Mouse (Mus musculus): ENCODE results near the gene Gm20388.
A peak's percentile ranks its signal among the peaks of the same experiment; 100 is the strongest.

Gene Gm20388

DNA sequence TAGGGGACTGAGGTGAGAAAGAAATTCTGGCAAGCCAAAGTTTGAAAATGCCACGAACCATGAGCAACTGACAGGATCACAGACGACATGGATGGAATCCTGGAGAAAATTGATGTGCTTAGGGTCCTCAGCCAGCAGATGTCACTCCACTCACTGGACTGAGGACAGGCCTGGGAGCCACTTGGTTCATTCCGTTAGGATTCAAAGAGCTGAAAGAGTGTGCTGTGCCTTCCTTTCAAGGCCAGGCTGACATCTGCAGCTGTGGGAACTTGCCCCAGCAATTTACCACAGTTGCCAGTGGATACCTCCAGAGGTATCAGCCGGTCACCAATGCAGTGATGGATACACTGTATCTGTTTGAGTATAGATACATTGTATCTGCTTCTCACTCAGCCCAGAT lies 3854.0 kb downstream of the Gm20388 start:
- DNase-seq (ENCODE audit: extremely low spot score, low spot score), result no peak

DNA sequence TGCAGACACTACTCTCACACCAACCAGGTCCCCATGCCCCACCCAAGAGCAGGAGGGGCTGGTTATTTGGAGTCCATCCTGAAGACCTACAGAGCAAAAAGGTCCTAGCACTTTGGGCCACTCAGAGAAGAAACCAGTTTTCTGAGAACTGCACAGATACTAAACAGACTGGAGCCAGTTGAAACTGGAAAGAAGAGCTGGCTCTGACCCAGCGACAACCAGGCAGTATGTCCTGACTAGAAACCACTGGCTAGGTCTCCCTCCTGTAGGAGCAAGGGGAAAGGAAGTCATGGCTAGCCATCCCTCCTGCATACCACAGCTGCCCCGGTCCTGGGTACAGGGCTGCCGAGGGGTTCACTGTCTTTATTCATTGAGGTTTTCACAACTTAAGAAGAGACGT lies 3855.9 kb downstream of the Gm20388 start:
- no peak for DNase-seq (ENCODE audit: extremely low spot score, low spot score)

DNA sequence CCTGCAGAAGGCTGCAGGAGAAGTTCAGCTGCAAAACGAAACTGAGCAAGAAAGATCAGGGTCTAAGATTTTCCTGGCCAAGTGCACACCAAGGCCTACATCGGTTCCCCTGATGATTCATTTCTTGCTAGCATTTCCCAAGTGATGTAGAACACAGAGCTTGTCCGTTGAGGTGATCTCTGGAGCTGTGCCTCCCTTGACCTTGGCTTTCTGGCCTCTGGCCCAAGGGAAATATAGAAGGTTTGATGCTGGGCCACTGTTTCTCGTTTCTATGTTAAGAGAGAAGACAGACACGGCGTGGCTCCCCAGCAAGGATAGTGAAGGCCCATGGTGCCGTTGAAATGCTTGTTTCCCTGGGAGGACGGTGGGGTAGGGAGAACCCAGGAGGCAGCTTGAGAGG lies 3857.2 kb downstream of the Gm20388 start:
- DNase-seq (ENCODE audit: extremely low spot score, low spot score), result no peak

GRCm38 (mm10) chr8:123768492-123769356 lies 3858.1 kb downstream of the Gm20388 start:
- peak; percentile 54 for DNase-seq (ENCODE audit: extremely low spot score, low spot score)

- no peak for DNase-seq (ENCODE audit: extremely low spot score, low spot score)
These were observed 3862.8 kb downstream of the Gm20388 start for GRCm38 (mm10) chr8:123773468-123773867.

- DNase-seq (ENCODE audit: extremely low spot score, low spot score), result no peak
These were observed 3863.8 kb downstream of the Gm20388 start for GRCm38 (mm10) chr8:123774491-123774890.

- DNase-seq (ENCODE audit: extremely low spot score, low spot score), result no peak
These were observed 3866.7 kb downstream of the Gm20388 start for GRCm38 (mm10) chr8:123777319-123777718.

DNA sequence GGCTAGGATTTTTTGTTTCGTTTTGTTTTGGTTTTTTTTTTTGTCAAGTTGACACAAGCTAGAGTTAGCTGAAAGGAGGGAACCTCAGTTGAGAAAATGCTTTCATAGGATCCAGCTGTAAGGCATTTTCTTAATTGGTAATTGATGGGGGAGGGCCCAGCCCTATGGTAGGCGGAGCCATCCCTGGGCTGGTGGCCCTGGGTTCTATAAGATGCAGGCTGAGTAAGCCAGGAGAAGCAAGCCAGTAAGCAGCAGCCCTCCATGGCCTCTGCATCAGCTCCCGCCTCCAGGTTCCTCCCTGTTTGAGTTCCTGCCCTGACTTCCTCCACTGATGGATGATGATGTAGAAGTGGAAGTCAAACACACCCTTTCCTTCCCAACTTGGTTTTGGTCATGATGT lies 3869.8 kb downstream of the Gm20388 start:
- no peak for DNase-seq (ENCODE audit: extremely low spot score, low spot score)

DNA sequence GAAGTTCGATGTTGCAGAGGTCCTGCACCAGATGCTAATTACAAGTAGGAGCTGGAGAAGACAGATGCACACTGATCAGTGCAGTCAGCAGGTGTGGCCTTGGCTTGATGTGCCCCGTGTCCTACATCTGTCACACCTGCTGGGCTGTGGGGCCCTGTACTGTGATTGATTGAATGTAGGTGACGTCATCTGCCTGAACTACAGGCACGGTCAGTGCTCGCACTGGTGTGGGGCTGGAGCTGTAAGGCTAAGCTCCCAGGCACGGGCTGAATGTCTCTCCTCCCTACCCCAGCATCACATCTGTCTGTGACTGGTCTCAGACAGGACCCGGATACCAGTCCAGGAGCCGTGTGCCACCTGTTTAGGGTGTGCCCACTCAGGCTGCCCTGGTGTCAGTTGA lies 3870.6 kb downstream of the Gm20388 start:
- peak; percentile 38 for DNase-seq (ENCODE audit: extremely low spot score, low spot score)

DNA sequence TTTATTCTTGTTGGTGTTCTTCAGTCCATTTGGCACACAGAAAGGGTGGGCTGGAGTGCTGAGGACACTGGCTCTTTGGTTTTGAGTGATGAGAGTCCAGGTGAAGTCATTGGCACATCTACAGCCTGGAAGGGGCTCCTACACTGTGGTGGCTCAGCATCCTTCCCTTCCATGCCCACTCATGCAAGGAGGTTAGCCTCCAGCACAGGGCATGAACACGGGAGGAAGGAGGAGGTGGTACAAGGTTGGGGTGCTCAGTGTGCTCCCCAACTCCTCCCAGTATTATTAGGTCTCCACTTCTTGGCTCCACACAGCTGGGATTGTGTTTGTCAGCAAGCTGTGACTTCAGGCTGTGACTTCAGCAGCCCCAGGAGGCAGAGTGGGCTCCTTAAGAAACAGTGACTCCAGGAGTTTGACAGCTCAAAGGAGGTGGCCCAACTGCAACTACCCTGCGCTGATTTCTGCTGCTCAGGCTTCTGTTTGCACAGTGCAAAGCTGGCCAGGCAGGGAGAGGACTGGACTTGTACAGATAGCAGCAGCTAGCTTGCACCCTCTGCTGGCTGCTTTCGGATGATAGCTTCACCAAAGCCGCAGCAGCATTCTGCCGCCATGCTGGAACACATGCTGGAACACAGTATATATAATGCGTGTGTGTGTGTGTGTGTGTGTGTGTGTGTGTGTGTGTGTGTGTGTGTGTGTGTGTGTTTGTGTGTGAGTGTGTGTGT lies 3873.0 kb downstream of the Gm20388 start:
- peak; percentile 78 for DNase-seq (ENCODE audit: extremely low spot score, low spot score)

- no peak for DNase-seq (ENCODE audit: extremely low spot score, low spot score)
These were observed 3875.5 kb downstream of the Gm20388 start for GRCm38 (mm10) chr8:123786166-123786565.

- DNase-seq (ENCODE audit: extremely low spot score, low spot score), result no peak
These were observed 3876.0 kb downstream of the Gm20388 start for GRCm38 (mm10) chr8:123786644-123787043.

DNA sequence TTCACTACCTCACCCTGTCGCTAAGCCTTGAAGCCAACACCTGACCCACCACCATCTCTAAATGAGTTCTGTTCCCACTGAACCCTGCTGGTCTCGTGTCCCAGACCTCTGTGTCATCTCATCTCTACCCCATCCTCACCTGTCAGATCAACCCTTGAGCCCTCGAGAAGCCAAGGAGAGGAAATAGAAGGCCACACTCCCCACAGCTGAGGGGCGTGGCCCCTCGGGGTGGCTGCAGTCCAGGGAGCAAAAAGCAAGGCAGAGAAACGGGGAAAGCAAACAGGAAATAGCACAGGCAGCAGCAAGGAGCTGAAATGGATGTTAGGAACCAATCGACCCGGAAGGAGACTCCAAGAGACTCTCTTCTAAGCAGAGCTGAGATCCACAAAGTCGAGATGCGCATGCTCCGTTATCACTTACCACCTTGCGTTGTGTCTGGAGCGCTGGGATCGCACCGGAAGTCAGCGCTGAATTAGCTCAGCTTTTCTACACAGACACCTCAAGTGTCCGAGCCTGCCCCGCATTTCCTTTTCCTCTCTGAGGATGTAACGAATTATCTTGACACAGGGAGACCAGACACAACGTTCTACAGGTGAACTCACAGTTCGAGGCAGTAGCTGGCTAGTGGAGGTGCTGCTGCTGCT lies 3876.7 kb downstream of the Gm20388 start:
- DNase-seq (ENCODE audit: extremely low spot score, low spot score), result no peak

DNA sequence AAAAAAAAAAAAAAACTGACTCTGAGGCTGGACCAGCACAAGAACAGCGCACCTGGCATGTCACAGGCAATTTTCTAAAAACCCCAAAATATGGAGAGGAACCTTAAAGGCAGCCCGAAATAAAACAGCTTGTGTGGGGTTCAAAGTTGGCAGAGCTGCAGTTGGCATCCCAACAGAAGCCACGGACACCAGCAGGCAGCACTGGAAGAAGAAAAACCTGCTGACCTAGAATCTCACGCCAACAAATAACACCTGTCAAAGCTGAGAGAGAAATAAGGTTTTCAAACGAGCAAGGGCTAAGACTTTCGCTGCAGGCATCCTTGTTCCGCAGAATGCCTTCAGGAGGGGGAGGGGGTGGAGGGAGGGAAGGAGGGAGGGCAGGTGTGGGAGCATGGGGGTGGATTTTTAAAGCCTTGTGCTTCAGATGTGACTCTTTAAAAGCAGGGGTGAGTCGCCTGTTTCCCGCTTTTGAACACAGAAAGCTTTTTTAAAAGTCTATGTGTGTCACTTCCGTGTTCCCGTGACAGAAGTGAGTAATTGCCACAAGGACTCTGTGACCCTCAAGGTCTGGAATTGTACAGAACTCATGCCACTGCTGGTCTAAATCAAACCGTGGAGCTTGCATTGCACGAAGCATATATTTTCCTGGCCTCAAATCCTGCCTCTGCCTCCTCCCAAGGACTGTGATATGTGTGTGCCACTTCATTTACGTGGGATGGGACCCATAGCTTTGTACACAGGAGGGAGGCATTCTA lies 3878.0 kb downstream of the Gm20388 start:
- DNase-seq (ENCODE audit: extremely low spot score, low spot score), result no peak

GRCm38 (mm10) chr8:123789461-123789860 lies 3878.8 kb downstream of the Gm20388 start:
- DNase-seq (ENCODE audit: extremely low spot score, low spot score), result no peak

DNA sequence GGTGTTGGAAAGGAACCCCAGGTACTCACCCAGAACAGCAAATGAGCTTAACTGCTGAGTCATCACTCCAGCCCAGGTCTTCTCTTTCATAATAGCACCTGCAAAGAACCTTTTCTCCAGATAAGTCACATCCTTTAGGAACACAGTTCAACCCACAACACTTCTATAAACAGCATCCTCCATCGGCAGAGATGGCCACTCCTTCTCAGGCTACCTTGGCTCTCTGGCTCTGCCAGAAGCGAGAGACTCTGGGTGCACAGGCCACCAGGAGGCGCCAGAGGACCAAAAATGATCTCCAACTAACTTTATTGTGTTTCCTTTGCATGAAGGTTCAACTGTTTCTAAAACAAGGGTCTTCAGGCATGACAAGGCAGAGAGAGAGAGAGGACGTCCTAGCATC lies 3879.3 kb downstream of the Gm20388 start:
- DNase-seq (ENCODE audit: extremely low spot score, low spot score), result peak; percentile 96

DNA sequence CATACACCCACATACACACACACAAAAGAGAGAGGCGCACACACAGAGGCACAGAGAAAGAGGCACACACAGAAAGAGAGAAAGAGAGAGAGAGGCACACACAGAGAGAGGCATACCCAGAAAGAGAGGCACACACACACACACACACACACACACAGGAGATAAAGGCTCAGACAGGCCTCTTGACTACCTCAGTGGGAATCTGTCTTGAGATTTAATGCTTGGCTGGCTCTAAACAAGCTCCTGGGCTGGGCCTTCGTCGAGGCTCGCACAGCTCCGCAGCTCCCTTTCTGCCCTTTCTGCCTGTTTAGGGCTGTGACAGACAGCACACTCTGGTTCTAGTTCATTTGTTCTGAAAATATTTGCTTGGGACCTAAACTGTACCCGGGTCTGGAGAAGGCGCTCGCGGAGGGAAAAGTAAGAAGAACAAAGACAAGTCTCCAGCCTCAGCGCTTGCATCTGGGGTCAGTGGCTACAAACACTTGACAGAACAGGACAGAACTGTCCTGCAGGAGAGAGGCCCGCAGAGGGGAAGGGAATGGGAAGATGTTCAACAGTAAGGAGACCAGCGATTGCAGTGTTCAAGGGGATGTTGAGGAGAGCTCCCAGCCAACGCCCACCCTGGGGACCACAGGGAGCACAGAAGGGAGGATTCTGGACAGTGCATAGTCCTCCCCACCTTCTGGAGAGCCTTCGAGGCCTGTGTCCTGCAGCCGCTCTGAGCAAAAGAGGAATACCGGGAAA lies 3880.6 kb downstream of the Gm20388 start:
- peak; percentile 43 for DNase-seq (ENCODE audit: extremely low spot score, low spot score)

- no peak for DNase-seq (ENCODE audit: extremely low spot score, low spot score)
These were observed 3881.2 kb downstream of the Gm20388 start for GRCm38 (mm10) chr8:123791845-123792225.

- DNase-seq (ENCODE audit: extremely low spot score, low spot score), result no peak
These were observed 3883.3 kb downstream of the Gm20388 start for GRCm38 (mm10) chr8:123793900-123794299.

DNA sequence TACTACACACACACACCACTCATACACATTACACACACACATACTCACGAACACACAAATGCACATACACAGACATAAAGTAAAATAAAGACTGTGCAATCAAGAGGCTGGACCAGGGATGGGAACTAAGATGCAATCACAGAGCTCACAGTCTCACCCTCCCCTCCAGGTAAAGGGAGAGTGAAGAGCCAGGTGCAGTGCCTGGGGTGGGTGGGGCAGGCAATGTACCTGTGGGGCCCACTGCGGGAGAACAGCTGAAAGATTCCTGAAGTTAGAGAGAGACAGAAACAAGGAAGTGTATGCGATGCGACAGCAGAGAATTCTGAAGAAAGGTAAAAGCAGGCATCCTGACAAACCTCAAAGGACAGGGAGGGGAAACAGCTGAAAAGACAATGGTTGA lies 3884.1 kb downstream of the Gm20388 start:
- DNase-seq (ENCODE audit: extremely low spot score, low spot score), result no peak

DNA sequence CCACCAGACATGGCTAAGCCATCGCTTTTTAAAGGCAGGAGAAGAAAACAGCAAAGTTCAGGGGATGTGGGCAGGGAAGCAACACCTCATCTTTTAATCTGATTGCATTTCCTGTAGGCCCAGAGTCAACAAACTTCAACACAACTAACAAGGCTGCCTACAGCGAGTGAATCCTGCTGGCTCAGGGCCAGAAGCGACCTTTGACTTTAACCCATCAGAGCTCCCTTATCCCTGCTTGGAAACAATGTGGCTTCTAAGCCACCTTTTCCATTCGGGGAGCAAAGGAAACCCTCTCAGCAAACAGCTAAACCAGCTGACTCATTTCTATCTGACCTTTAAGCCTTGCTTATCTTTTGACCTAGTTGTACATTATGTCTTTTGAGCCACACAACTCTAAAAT lies 3886.1 kb downstream of the Gm20388 start:
- DNase-seq (ENCODE audit: extremely low spot score, low spot score), result no peak
